Mouse (Mus musculus) MEL (cell line): ENCODE measurements around the gene Lgals7. TPM values are rescaled to one million over a fixed set of nuclear protein-coding genes. Genes with fewer than 3 reads are reported as not detected.

ENCODE experiments used
- DNase-seq: peaks from one replicate; pipeline ENCODE4 v3.0.0; 2011; ENCODE audit warnings: low read depth, low spot score
- H3K27ac ChIP-seq: 2 replicates; pipeline ENCODE4 v1.5.1; 2012; ENCODE audit warnings: low read depth, mild to moderate bottlenecking, control low read depth, low read length, moderate library complexity; ENCODE audit not compliant: control insufficient read depth
- H3K27me3 ChIP-seq, 2 experiments: fragments of 150-350 bp in 1 of 2; sonication (generic) in 1 of 2; 2 replicates each; pipeline ENCODE4 v1.6.1; 2012; ENCODE audit warnings: low read length in 2 of 2, mild to moderate bottlenecking in 2 of 2, improper control_type of control experiment in 1 of 2, moderate library complexity in 1 of 2; ENCODE audit not compliant: insufficient read depth in 2 of 2, control insufficient read depth in 1 of 2
- H3K36me3 ChIP-seq, 2 experiments: 2 replicates each; pipeline ENCODE4 v1.6.1; 2012 to 2014; ENCODE audit warnings: low read length in 2 of 2, improper control_type of control experiment in 1 of 2, inconsistent platforms in 1 of 2, mild to moderate bottlenecking in 1 of 2; ENCODE audit not compliant: insufficient read depth in 2 of 2, control insufficient read depth in 1 of 2
- H3K4me1 ChIP-seq, 2 experiments: fragments of 150-350 bp in 1 of 2; sonication (generic) in 1 of 2; 2 replicates each; pipeline ENCODE4 v1.6.1; 2012; ENCODE audit warnings: low read length in 2 of 2, improper control_type of control experiment in 1 of 2, mild to moderate bottlenecking in 1 of 2; ENCODE audit not compliant: insufficient read depth in 2 of 2, control insufficient read depth in 1 of 2
- H3K4me3 ChIP-seq, 2 experiments: fragments of 150-350 bp in 1 of 2; sonication (generic) in 1 of 2; 2 replicates each; pipeline ENCODE4 v1.5.1; 2012; ENCODE audit warnings: low read depth in 2 of 2, low read length in 2 of 2, mild to moderate bottlenecking in 2 of 2, moderate library complexity in 2 of 2, control low read depth in 1 of 2, improper control_type of control experiment in 1 of 2; ENCODE audit not compliant: control insufficient read depth in 1 of 2, insufficient read depth in 1 of 2
- H3K79me2 ChIP-seq: 2 replicates; pipeline ENCODE4 v1.6.1; 2012; ENCODE audit warnings: mild to moderate bottlenecking, low read length, moderate library complexity; ENCODE audit not compliant: control insufficient read depth, poor library complexity, insufficient read depth
- H3K9ac ChIP-seq: 2 replicates; pipeline ENCODE4 v1.6.1; 2012; ENCODE audit warnings: low read depth, mild to moderate bottlenecking, control low read depth, low read length, moderate library complexity; ENCODE audit not compliant: control insufficient read depth, poor library complexity, severe bottlenecking
- H3K9me3 ChIP-seq: fragments of 150-350 bp; sonication (generic); replicated peaks from 2 replicates; pipeline ENCODE4 v1.6.1; 2012; ENCODE audit warnings: mild to moderate bottlenecking, low read length, improper control_type of control experiment, moderate library complexity; ENCODE audit not compliant: insufficient read depth
- CHD1 ChIP-seq: IDR thresholded peaks from 2 replicates; pipeline ENCODE4 v1.6.1; 2012; ENCODE audit warnings: low read depth, mild to moderate bottlenecking, inconsistent platforms, low read length, improper control_type of control experiment
- CHD2 ChIP-seq: IDR thresholded peaks from 2 replicates; pipeline ENCODE4 v1.6.1; 2011; ENCODE audit warnings: low read length, improper control_type of control experiment
- CTCF ChIP-seq, 3 experiments: IDR thresholded peaks in 2 of 3; conservative IDR thresholded peaks in 1 of 3; 2 replicates each; pipeline ENCODE4 v1.5.1; 2011 to 2012; ENCODE audit warnings: low read length in 3 of 3, low read depth in 2 of 3, mild to moderate bottlenecking in 2 of 3, improper control_type of control experiment in 1 of 3, inconsistent platforms in 1 of 3, mixed read lengths in 1 of 3, moderate library complexity in 1 of 3; ENCODE audit not compliant: control insufficient read depth in 1 of 3, insufficient read depth in 1 of 3, poor library complexity in 1 of 3, severe bottlenecking in 1 of 3
- E2F4 ChIP-seq: IDR thresholded peaks from 2 replicates; pipeline ENCODE4 v1.6.1; 2011; ENCODE audit warnings: low read depth, low read length, improper control_type of control experiment, borderline replicate concordance
- EP300 ChIP-seq, 2 experiments: IDR thresholded peaks; 2 replicates each; pipeline ENCODE4 v1.6.1; 2011; ENCODE audit warnings: improper control_type of control experiment in 2 of 2, low read length in 2 of 2, low read depth in 1 of 2, mild to moderate bottlenecking in 1 of 2
- ETS1 ChIP-seq: IDR thresholded peaks from 2 replicates; pipeline ENCODE4 v1.6.1; 2012; ENCODE audit warnings: low read depth, mild to moderate bottlenecking, inconsistent platforms, low read length, improper control_type of control experiment, moderate library complexity
- GABPA ChIP-seq: IDR thresholded peaks from 2 replicates; pipeline ENCODE4 v1.6.1; 2012; ENCODE audit warnings: low read depth, mild to moderate bottlenecking, inconsistent platforms, low read length, improper control_type of control experiment, moderate library complexity
- GATA1 ChIP-seq: IDR thresholded peaks from 2 replicates; pipeline ENCODE4 v1.6.1; 2011; ENCODE audit warnings: low read depth, low read length, improper control_type of control experiment
- HCFC1 ChIP-seq: IDR thresholded peaks from 2 replicates; pipeline ENCODE4 v1.6.1; 2012; ENCODE audit warnings: low read depth, mild to moderate bottlenecking, inconsistent platforms, low read length, improper control_type of control experiment, moderate library complexity
- KAT2A ChIP-seq: conservative IDR thresholded peaks from 2 replicates; pipeline ENCODE4 v1.6.1; 2012; ENCODE audit warnings: low read depth, low read length, improper control_type of control experiment, inconsistent platforms
- MAFK ChIP-seq: IDR thresholded peaks from 2 replicates; pipeline ENCODE4 v1.6.1; 2011; ENCODE audit warnings: low read depth, mild to moderate bottlenecking, low read length, improper control_type of control experiment, borderline replicate concordance
- MAX ChIP-seq: IDR thresholded peaks from 2 replicates; pipeline ENCODE4 v1.6.1; 2011; ENCODE audit warnings: low read length, improper control_type of control experiment
- MAZ ChIP-seq: IDR thresholded peaks from 2 replicates; pipeline ENCODE4 v1.6.1; 2012; ENCODE audit warnings: low read depth, mild to moderate bottlenecking, inconsistent platforms, low read length, improper control_type of control experiment
- MEF2A ChIP-seq: IDR thresholded peaks from 2 replicates; pipeline ENCODE4 v1.6.1; 2014; ENCODE audit warnings: low read depth, mild to moderate bottlenecking, inconsistent platforms, low read length, improper control_type of control experiment; ENCODE audit not compliant: poor library complexity, insufficient replicate concordance, severe bottlenecking; ENCODE audit errors: extremely low read depth
- MYB ChIP-seq: IDR thresholded peaks from 2 replicates; pipeline ENCODE4 v1.6.1; 2011; ENCODE audit warnings: mild to moderate bottlenecking, low read depth, low read length, improper control_type of control experiment
- MYC ChIP-seq: IDR thresholded peaks from 2 replicates; pipeline ENCODE4 v1.6.1; 2011; ENCODE audit warnings: low read depth, mild to moderate bottlenecking, low read length, improper control_type of control experiment, moderate library complexity
- NELFE ChIP-seq: IDR thresholded peaks from 2 replicates; pipeline ENCODE4 v1.6.1; 2011; ENCODE audit warnings: low read depth, low read length, improper control_type of control experiment
- NRF1 ChIP-seq: IDR thresholded peaks from 2 replicates; pipeline ENCODE4 v1.6.1; 2014; ENCODE audit warnings: low read depth, mild to moderate bottlenecking, inconsistent platforms, low read length, improper control_type of control experiment, moderate library complexity; ENCODE audit not compliant: poor library complexity, insufficient read depth, severe bottlenecking
- POLR2A ChIP-seq, 2 experiments: IDR thresholded peaks; 2 replicates each; pipeline ENCODE4 v1.6.1; 2011 to 2012; ENCODE audit warnings: low read length in 2 of 2, mild to moderate bottlenecking in 2 of 2, control low read depth in 1 of 2, improper control_type of control experiment in 1 of 2, low read depth in 1 of 2, moderate library complexity in 1 of 2; ENCODE audit not compliant: control insufficient read depth in 1 of 2, insufficient read depth in 1 of 2, poor library complexity in 1 of 2
- POLR2AphosphoS2 ChIP-seq: IDR thresholded peaks from 2 replicates; pipeline ENCODE4 v1.6.1; 2011; ENCODE audit warnings: low read length, improper control_type of control experiment
- POLR2AphosphoS5 ChIP-seq: IDR thresholded peaks from 2 replicates; pipeline ENCODE4 v1.6.1; 2012; ENCODE audit warnings: low read depth, borderline replicate concordance, mild to moderate bottlenecking, inconsistent platforms, low read length, moderate library complexity, mixed read lengths
- RAD21 ChIP-seq: IDR thresholded peaks from 2 replicates; pipeline ENCODE4 v1.6.1; 2011; ENCODE audit warnings: mild to moderate bottlenecking, low read depth, low read length, improper control_type of control experiment
- RCOR1 ChIP-seq: IDR thresholded peaks from 2 replicates; pipeline ENCODE4 v1.6.1; 2012; ENCODE audit warnings: low read depth, mild to moderate bottlenecking, inconsistent platforms, low read length, improper control_type of control experiment
- SIN3A ChIP-seq: IDR thresholded peaks from 2 replicates; pipeline ENCODE4 v1.6.1; 2012; ENCODE audit warnings: low read length, improper control_type of control experiment, inconsistent platforms
- SMC3 ChIP-seq: IDR thresholded peaks from 2 replicates; pipeline ENCODE4 v1.6.1; 2011; ENCODE audit warnings: low read depth, low read length, improper control_type of control experiment
- TAL1 ChIP-seq: IDR thresholded peaks from 2 replicates; pipeline ENCODE4 v1.6.1; 2012; ENCODE audit warnings: mild to moderate bottlenecking, inconsistent platforms, low read length, moderate library complexity, mixed read lengths
- TBP ChIP-seq: IDR thresholded peaks from 2 replicates; pipeline ENCODE4 v1.8.0; 2011; ENCODE audit warnings: low read depth, low read length, improper control_type of control experiment
- TCF12 ChIP-seq: IDR thresholded peaks from 2 replicates; pipeline ENCODE4 v1.6.1; 2014; ENCODE audit warnings: low read depth, mild to moderate bottlenecking, inconsistent platforms, low read length, improper control_type of control experiment, moderate library complexity
- UBTF ChIP-seq: IDR thresholded peaks from 2 replicates; pipeline ENCODE4 v1.6.1; 2012; ENCODE audit warnings: low read depth, mild to moderate bottlenecking, inconsistent platforms, low read length, improper control_type of control experiment, moderate library complexity, borderline replicate concordance; ENCODE audit not compliant: insufficient read depth
- USF1 ChIP-seq: IDR thresholded peaks from 2 replicates; pipeline ENCODE4 v1.6.1; 2014; ENCODE audit warnings: low read depth, mild to moderate bottlenecking, inconsistent platforms, low read length, improper control_type of control experiment, moderate library complexity
- USF2 ChIP-seq, 2 experiments: IDR thresholded peaks; 2 replicates each; pipeline ENCODE4 v1.6.1; 2011 to 2012; ENCODE audit warnings: improper control_type of control experiment in 2 of 2, low read length in 2 of 2, borderline replicate concordance in 1 of 2, inconsistent platforms in 1 of 2, low read depth in 1 of 2, mild to moderate bottlenecking in 1 of 2; ENCODE audit not compliant: insufficient read depth in 1 of 2
- ZC3H11A ChIP-seq: IDR thresholded peaks from 2 replicates; pipeline ENCODE4 v1.6.1; 2012; ENCODE audit warnings: low read depth, mild to moderate bottlenecking, inconsistent platforms, low read length, improper control_type of control experiment
- ZKSCAN1 ChIP-seq: IDR thresholded peaks from 2 replicates; pipeline ENCODE4 v1.6.1; 2012; ENCODE audit warnings: low read depth, mild to moderate bottlenecking, inconsistent platforms, low read length, improper control_type of control experiment, moderate library complexity
- ZMIZ1 ChIP-seq: IDR thresholded peaks from 2 replicates; pipeline ENCODE4 v1.6.1; 2012; ENCODE audit warnings: low read depth, mild to moderate bottlenecking, inconsistent platforms, low read length, improper control_type of control experiment, moderate library complexity
- ZNF384 ChIP-seq: IDR thresholded peaks from 2 replicates; pipeline ENCODE4 v1.6.1; 2012; ENCODE audit warnings: low read depth, mild to moderate bottlenecking, inconsistent platforms, low read length, improper control_type of control experiment
- polyA plus RNA-seq, 2 experiments: library from polyadenylated mRNA; stranded (reverse) in 1 of 2; unstranded in 1 of 2; fragments of >175 nt in 1 of 2; fragments of >200 nt in 1 of 2; gene quantifications; 2 replicates each; pipeline versions ENCODE4 v1.2.1 to v1.2.4; 2012; ENCODE audit warnings: low replicate concordance in 2 of 2, low read depth in 1 of 2; ENCODE audit not compliant: insufficient read length in 2 of 2, insufficient read depth in 1 of 2, missing spikeins in 1 of 2
- total RNA-seq: library from RNA; depleted of rRNA; stranded (reverse); fragments of 300-350 nt; gene quantifications from 2 replicates; pipeline ENCODE4 v1.2.3, GENCODE M21; 2012

Gene Lgals7
- total and polyA plus RNA-seq, 3 experiments, result 27.7 to 138 TPM; not detected in 1

- no peaks in the 10 kb centered on the region for H3K27me3 ChIP-seq
- DNase-seq, result peak; percentile 92
- H3K4me3 ChIP-seq, result no peak overlapping the region; a peak in 1 of 4 replicates
- no peaks in the 10 kb centered on the region for H3K79me2 ChIP-seq
- H3K9ac ChIP-seq, result peak overlapping the region; percentile 4; the same call in 1 of the 2 replicates
- H3K36me3 ChIP-seq, result peaks cover 0 to 18% of the 10 kb centered on the region in 2 experiments; a peak in 2 of 4 replicates
- no peaks in the 10 kb centered on the region for H3K9me3 ChIP-seq
- peak overlapping the region; percentile 35; the same call in 1 of the 2 replicates for H3K27ac ChIP-seq
- peaks cover 11 to 22% of the 10 kb centered on the region in 2 experiments for H3K4me1 ChIP-seq
- TF ChIP-seq MAX (peak; percentile 91), MEF2A (no peak), KAT2A (peak; percentile 46), ZC3H11A (no peak), TCF12 (peak; percentile 80), SMC3 (peak; percentile 25; the same call in 1 of the 2 replicates), MAFK (no peak), GATA1 (peak; percentile 95), USF2 (IDR thresholded peaks at IDR 0.05; ENCODE audit: borderline replicate concordance in 1 of 2, insufficient read depth in 1 of 2, low read depth in 1 of 2, low read length in 2 of 2) (no peak), CTCF (IDR thresholded peaks at IDR 0.05 in 2 of 3, conservative IDR thresholded peaks at IDR 0.05 in 1 of 3; ENCODE audit: control insufficient read depth in 1 of 3, insufficient read depth in 1 of 3, low read depth in 2 of 3, low read length in 3 of 3, poor library complexity in 1 of 3, severe bottlenecking in 1 of 3) (no peak), NRF1 (0 out of 2 replicates have a peak, but pooled peaks have one; percentile 33), UBTF (no peak), CHD1 (no peak), SIN3A (peak; percentile 89), ZMIZ1 (no peak), TAL1 (peak; percentile 79), MYB (0 out of 2 replicates have a peak, but pooled peaks have one; percentile 12), EP300 (IDR thresholded peaks at IDR 0.05; ENCODE audit: low read depth in 1 of 2, low read length in 2 of 2) (peak; percentile 80 to 87), E2F4 (no peak), ZKSCAN1 (no peak), MAZ (no peak), HCFC1 (peak; percentile 79), POLR2AphosphoS5 (no peak), ETS1 (peak; percentile 95), POLR2A (IDR thresholded peaks at IDR 0.05; ENCODE audit: control insufficient read depth in 1 of 2, insufficient read depth in 1 of 2, low read depth in 1 of 2, low read length in 2 of 2, poor library complexity in 1 of 2) (peak in 1 of 2 experiments; percentile 22; a peak in 1 of 4 replicates), USF1 (no peak), RAD21 (no peak), RCOR1 (peak; percentile 93), ZNF384 (peak; percentile 82), POLR2AphosphoS2 (peak; percentile 61; the same call in 1 of the 2 replicates), TBP (peak; percentile 91), CHD2 (peak; percentile 61), NELFE (peak; percentile 30; the same call in 1 of the 2 replicates), GABPA (0 out of 2 replicates have a peak, but pooled peaks have one; percentile 49), MYC (peak; percentile 94)
Measured at GRCm38 (mm10) chr7:28870901-28871664, 7.4 kb downstream of the Lgals7 start.
